Mouse (Mus musculus): ENCODE results near the gene Drg1.

Gene Drg1

DNA sequence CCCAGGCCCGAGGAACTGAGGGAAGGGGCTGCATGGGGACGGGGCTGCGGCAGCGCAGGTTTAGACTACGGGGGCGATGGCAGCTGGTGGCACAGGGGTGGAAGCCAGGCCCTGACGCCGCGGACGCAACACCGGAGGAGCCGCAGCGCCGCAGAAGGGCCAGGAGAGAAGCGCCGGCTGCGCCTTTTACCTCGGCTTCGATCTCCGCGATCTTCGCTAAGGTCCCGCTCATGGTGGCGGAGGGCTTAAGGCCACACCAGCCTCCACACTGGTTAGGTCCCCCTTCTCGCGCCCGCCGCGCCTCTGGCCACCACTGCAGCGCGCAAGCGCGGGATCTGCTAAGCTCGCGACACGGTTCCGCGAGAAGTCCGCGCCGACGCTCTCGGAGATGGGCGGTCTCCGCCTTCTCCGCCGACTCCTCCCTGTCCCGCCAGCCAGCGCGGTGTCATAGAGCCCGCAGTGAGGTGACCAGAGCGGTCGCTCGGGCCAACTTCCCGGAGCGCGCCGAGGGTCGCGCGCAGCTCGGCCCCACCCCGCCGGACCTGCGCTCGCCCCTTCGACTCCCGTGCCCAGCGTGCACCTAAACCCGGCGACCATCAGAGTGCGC, at the start of gene Drg1:
TSS of gene Drg1 (minus strand) at position 337 of the 607 bp plus-strand sequence.
- DNase-seq (ENCODE audit: low read depth, low spot score): peak; percentile 91

DNA sequence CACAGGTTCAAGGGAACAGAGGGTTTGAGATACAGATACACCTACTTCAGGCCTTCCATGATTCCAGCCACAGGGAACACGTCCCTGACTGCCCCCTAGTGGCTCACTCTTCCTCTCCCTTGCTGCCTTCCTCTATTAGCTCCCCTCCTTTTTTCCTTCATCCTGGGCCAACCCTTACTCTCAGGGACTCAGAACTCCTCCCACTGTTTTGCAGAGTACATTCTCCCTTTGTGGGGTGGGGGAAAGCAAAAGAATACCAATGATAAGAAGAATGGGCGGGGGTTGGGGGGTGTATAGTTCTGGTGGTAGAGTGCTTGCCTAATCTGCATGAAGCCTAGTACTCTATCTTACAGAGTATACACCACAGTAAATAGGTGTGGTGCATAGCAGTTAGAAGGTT, 47.9 kb upstream of the Drg1 start:
- no peak for DNase-seq (ENCODE audit: low read depth, low spot score)

DNA sequence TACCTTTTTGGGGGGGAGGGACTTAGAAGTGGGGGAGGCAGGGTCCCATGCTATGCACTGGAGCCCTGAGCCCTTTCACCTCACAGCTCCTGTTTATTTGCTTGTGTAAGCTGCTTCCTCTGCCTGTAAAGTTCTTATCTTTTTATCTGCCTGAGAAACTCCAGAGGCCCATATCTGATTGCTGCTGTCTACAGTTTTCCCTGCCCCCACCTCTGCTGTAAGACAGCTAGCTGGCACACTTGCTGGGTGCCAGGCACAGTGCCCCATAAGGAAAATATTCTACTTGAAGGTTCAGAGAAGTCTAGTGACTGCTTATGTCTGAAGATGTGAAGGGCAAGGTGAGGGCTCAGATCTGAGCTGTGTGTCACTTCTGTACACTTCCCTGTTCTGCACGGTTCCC, 47.1 kb upstream of the Drg1 start:
- DNase-seq (ENCODE audit: low read depth, low spot score): no peak

DNA sequence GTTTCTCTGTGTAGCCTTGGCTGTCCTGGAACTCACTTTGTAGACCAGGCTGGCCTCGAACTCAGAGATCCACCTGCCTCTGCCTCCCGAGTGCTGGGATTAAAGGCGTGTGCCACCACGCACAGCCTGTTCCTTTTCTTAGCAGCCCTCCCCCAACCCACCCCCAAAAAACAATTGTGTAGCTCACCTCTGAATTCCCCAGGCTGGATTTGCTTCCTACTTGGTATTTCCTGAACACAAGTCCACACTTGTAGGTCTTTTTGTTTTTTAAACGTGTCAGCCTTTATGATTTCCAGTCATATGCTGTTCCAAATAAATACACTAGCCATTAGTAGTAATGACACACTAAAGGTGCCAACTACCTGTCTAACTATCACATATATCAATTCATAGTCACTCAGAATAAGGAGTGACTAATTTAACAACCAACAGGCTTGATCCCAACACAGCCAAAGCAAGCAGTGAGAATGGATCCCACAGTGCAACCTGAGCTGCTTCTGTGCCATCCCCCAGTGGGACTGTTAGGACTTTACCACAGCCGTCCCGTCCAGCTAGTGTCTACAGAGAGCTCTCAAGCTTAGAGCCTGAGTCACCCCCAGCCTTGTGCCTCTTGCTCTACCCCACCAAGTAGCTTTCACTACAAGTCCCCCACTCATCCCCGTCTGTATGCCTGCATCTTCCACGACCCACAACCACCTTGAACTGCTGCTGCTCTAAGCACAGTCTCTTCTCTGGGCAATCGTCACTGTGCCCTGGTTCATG, 45.6 kb upstream of the Drg1 start:
- DNase-seq (ENCODE audit: low read depth, low spot score): no peak

DNA sequence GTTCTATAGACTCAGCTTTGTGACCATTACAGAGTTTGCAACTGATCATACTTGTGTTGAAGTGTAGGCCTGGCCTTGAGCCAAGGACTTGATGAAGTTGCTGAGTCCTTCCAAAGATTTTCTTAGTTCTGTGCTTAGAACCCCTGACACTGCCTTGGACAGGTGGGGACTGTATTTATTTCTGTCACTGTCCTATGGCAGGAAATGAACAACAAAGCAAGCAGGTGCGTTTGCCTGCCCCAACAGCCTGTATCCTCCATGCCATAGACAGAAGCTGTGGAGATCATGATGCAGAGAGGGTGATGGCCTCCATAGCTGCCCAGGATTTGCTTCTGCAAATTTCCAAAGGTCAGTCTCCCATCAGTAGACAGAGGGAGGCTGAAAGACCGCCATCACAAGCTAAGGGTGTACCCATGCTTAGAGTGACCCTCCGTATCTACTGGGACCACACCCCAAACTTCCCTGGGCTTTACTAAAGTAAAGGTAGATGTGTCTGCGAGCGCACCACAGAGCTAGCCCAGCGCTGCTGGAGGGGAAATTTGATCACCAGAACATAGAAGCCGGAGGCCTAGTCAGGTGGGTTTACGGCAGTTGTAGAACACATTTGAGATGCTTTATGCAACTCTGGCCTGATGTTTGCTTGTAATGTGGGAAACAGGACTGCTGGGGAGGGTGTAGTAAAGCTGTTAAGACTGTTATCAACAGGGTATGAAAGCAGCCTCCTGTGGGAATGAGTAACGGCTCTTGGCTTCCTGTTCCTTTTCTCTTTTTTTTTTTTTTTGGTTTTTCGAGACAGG, 44.8 kb upstream of the Drg1 start:
- no peak for DNase-seq (ENCODE audit: low read depth, low spot score)

DNA sequence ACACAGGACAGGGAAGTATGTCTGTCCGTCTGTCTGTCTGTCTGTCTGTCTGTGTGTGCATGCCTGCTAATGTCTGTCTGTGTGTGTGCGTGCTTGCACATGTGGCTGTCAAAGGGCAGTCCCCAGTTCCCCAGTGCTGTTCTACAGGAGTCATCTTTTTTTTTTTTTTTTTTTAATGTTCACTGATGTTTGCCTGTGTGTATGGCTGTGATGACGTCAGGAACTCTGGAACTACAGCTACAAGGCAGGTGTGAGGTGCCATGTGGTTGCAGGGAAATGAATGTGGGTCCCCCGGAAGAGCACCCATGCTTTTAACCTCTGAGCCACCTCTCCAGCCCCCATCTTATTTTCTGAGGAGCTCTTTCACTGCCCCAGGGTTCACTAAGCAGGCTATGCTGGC, 43.7 kb upstream of the Drg1 start:
- DNase-seq (ENCODE audit: low read depth, low spot score): no peak

DNA sequence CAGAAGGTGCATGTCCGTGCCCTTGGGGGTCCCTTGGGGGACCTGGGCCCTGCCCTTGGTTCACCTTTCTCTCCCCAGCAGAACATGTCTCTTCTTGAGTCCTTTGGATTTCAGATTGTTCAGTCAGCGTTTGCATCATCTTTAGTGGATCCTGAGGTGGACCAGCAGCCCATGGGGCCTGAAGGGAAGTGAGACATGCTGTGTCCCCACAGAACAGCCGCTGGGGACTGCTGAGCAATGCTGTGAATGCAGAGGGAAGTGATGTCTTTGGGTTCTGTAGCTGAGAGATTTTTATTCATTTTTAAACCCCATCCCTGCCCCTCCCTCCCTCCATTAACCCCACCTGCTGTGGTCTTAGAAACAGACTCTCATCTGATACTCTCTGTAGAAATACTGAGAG, 41.7 kb upstream of the Drg1 start:
- no peak for DNase-seq (ENCODE audit: low read depth, low spot score)

DNA sequence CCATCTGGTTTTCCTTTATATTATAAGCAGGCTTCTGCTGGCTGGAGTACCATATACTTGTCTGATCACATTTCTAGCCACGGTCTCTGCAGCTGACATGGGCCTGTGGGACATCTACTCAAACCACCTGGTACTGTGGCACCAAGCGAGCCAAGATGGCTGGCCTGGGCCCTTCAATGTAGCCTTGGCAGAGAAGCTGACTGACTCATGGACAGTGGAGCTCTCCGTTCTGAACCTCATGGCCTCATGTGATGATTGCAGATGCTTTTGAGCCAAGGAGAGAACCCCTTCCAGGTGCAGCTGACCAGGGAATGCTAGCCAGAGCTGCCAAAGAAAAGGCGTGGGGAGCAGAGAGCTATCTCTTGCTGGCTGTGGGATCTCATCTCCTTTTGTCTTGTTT, 39.6 kb upstream of the Drg1 start:
- DNase-seq (ENCODE audit: low read depth, low spot score): no peak

DNA sequence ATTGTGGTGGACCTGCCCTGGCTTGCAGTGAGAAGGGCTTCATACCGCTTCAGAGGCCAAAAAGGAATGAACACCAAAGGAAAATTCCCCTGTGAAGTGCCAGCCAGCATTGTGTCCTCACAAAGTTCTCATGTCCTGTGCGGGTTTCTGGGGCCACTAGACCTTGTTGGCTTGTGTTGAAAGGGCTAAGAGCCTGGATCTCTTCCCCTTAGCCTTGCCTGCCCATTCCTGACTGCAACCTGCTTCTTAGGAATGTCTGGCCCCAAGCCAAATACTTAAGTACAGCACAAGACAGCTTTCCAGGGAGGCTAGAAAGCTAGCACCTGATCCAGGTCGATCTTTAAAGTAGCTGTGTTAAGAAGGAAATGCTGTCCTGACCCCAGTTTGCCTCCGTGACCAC, 36.6 kb upstream of the Drg1 start:
- no peak for DNase-seq (ENCODE audit: low read depth, low spot score)

DNA sequence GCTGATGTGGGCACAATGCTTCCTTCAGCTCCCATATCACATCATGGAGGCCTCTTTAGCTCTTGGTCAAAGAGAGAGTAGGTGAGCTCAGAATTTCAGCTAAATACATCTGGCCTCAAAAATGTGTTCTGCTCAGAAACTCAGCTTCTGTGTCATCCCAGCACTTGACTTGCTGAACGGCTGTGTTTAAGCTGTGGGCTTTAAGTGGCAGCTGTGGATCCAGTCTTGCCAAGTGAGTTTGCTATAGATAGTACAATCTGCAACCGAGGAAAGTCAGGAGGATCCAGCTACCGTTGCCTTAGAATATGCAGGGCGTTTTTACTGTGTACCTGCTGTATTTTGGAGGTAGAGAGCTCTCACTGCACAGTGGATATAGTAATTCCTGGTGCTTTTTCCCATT, 36.2 kb upstream of the Drg1 start:
- no peak for DNase-seq (ENCODE audit: low read depth, low spot score)

DNA sequence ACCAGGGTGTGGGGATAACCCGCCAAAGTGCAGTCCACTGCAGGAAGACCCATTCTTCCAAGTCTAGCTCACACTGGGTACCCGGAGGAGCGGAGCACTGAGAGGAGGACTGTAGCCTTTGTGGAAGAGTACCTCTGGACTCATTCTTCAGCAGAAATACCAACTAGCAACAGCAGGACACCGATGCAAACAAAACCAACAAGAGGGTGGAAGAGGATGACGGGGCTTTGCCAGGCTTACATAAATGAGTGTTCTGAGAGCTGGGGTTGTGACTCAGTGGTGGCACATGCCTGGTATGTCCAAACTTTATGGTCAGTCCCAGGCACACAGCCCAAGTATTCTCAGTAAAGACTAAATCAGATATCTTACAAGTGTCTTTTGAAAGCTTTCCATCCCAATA, 34.9 kb upstream of the Drg1 start:
- DNase-seq (ENCODE audit: low read depth, low spot score): no peak

DNA sequence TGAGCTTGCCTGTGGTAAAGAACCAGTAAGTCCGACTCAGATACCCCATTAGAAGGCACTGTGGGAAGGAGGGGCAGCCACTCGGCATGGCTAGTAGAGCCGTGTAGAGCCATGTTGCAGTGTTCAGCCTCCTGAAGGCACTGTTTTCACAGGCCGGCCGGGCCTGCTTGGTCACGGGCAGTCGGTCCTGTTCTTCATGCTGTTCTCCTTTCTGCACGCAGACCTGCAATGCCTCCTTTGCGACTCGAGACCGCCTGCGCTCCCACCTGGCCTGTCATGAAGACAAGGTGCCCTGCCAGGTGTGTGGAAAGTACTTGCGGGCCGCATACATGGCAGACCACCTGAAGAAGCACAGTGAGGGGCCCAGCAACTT, 32.6 kb upstream of the Drg1 start:
- no peak for DNase-seq (ENCODE audit: low read depth, low spot score)

DNA sequence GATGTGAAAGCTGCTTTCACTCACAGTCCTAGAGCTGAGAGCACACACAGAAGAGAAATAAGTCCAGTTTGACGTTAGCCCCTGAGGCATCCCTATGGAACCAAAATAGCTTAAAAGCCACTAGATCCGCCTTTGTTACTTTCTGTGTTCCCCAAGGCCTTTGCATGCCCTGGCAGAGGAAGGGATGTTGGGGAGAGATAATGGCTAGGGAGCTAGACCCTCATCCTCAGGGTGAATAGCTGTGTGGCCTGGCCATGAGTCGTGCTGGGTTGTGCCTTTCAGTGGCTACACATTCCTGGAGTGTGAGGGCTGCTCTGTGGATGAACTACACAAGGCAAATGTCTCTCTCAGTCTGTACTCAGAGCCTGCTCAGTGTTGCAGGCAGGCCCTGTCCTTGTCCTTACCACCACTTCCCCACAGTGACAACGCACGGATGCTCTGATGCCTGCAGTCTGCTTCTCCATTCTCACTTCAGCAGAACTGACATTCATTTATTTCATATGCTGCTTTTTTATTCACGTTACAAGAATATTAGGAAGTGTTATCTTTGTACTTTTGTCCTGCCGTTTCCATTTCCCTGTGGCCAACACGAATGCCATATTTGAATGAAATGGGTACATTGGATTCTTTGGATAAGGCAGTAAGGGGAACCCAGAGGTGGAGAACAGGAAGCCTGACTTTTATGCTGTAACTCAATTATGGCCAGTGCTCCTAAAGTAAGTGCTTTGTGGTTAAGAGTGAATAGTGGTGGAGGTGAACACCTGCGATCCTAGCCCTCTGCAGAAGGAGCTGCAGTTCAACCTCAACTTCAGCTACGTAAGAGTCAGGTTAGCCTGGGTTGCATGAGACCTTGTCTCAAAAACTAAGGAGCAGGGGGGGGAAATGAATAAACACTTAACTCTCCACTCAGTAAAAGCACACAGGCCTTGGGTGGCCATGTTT, 31.9 kb upstream of the Drg1 start:
- DNase-seq (ENCODE audit: low read depth, low spot score): no peak

DNA sequence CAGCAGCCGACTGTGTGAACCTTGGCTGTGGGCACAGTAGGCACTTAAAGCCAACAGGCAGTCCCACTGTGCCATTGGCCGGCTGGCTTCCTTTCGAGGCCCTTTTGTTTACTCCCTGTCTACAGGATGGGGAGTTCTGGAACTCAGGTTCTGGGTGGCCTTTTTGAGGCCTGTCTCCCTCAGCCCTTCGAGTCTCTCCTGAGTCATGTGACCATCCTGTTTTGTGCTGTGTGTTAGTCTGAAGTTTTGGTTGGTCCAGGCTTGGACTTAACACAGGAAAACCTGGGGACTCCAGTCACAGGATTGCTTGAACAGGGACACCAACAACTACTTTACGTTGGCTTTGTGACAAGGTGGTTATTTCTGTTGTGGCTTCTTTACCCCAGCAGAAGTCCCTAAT, 29.8 kb upstream of the Drg1 start:
- no peak for DNase-seq (ENCODE audit: low read depth, low spot score)

DNA sequence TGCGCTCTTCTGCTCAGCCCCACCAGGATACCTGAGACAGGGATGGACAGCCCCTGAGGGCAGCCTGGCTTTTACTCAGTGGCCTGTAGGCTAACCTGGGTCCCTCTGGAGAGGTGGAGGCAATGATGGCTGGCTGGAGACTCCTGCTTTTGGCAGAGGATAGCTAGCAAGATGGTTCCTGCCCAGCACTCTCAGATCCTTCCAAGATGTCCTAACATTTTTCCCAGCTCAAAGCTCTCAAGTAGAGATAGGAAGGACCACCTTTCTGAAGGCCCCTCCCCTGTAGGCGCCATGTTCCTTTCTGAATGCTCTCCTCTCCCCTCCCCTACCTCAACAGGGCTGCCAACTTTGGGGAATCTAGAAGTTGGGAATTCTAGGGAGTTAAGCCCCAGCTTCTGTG, 28.4 kb upstream of the Drg1 start:
- no peak for DNase-seq (ENCODE audit: low read depth, low spot score)

DNA sequence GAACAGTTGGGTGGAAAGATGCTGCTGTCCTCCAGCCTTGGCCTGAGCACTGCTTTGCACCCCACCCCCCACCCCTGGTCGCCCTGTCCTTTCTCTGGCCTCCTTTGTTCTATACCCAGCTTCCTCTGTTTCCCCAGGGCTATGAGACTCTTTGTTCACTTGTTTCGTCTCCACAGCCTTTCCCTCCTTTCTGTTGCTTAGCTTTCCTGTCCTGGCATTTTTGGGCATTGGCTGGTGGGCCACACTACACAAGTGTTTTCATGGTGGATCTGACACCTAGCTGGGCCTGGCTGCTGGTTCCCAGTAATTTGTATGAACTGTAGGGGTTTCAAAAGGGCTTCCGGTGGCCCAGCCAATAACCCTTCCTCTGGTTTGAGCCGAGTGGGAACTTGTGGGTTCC, 27.1 kb upstream of the Drg1 start:
- DNase-seq (ENCODE audit: low read depth, low spot score): no peak

DNA sequence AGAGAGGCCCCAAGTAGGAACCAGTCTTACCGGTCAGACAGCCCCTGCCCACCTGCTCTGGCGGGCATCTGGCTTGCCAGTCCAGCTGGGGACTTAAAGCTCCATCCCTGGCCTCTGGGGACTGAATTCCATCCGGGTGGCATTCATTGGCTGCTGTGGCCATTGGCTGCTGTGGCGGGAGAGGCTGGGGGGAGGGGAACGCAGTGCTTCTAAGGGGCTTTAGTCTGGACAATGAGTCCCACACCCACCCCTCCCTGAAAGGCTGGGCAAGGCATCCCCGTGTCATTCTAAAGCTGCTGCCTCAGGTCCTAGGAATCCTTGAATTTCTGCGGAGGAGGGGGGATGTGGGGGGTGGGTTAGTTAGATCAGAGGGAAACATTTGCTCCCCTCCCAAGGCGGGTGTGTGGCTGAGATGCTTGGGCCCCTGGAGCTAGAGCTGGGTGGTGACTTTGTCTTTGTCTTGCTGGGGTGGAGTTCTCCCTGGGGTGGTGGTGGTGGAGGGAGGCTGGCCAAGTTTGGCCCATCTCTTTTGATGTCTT, 26.6 kb upstream of the Drg1 start:
- DNase-seq (ENCODE audit: low read depth, low spot score): no peak

DNA sequence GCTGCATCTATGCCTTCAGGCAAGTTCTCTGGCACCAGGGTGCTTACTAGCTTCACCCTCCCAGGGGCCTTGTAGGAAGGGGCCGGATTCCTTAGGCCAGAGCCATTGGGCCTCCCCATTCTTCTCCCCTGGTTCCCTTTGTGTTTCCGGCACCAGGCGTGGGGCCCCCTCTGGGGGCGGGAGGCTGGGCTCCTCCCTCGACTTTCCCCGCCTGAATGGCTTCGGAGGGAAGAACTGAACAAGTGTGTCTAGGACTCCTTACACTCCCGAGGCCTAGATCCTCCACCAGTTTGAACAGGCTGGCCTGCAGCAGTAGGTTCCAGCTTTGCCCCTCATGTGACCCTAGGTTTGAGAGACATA, 25.8 kb upstream of the Drg1 start:
- DNase-seq (ENCODE audit: low read depth, low spot score): no peak

DNA sequence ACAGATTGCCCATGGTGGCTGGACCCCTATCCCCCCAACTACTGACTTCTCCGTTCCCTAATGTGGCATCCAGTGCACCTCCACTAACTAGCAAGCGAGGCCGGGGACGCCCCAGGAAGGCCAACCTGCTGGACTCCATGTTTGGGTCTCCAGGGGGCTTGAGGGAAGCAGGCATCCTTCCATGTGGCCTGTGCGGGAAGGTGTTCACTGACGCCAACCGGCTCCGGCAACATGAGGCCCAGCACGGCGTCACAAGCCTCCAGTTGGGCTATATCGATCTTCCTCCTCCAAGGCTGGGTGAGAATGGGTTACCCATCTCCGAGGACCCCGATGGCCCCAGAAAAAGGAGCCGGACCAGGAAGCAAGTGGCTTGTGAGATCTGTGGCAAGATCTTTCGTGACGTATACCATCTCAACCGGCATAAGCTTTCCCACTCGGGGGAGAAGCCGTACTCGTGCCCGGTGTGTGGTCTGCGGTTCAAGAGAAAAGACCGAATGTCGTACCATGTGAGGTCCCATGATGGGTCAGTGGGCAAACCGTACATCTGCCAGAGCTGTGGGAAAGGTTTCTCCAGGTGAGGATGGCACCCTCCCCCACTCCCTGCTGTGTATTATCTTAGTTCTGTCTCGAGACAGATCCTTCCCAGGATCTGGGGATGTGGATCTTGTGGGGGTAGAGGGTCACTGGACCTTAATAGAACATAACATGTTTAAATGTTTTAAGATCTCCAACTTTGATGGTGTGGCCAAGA, 25.3 kb upstream of the Drg1 start:
- no peak for DNase-seq (ENCODE audit: low read depth, low spot score)

DNA sequence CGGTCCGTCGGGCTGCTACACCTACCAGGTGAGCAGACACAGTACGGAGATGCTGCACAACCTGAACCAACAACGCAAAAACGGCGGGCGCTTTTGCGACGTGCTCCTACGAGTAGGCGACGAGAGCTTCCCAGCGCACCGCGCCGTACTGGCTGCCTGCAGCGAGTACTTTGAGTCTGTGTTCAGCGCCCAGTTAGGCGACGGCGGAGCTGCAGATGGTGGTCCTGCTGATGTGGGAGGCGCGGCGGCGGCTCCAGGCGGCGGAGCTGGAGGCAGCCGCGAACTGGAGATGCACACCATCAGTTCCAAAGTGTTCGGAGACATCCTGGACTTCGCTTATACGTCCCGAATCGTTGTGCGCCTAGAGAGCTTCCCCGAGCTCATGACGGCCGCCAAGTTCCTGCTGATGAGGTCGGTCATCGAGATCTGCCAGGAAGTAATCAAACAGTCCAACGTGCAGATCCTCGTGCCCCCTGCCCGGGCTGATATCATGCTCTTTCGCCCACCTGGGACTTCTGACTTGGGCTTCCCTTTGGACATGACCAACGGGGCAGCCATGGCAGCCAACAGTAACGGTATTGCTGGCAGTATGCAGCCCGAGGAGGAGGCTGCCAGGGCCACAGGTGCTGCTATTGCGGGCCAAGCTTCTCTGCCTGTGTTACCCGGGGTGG, 24.6 kb upstream of the Drg1 start:
- no peak for DNase-seq (ENCODE audit: low read depth, low spot score)

All from brain, embryonic 18.5 days (tissue).